Mouse (Mus musculus) heart, adult 11 months (tissue): Measurements from ENCODE around the gene Gm20737.
"Not testable (repeated sequence)": the region's sequence is repeated elsewhere in the genome, so short reads cannot be mapped to it uniquely, and the experiment has no call there.

ENCODE experiments used
- DNase-seq: peaks from one replicate; pipeline ENCODE4 v3.0.0; 2022

Gene Gm20737

GRCm38 (mm10) chrY:10535942-10536341 lies at the start of gene Gm20737:
Gm20737 (minus strand) TSS chrY:10536042.
- not testable (repeated sequence) for DNase-seq

- DNase-seq = not testable (repeated sequence)
Observed at GRCm38 (mm10) chrY:10553153-10553552, 17.3 kb upstream of the Gm20737 start, which contains the start of gene Gm21775. Gm21775 (plus strand) TSS chrY:10553453.
